Mouse (Mus musculus) testis, adult 2 months (tissue): ENCODE measurements around the gene Grip1.

Experiments
- CTCF ChIP-seq: fragments of 200-500 bp; IDR thresholded peaks from 2 replicates; pipeline ENCODE4 v1.5.1; 2012; ENCODE audit warnings: low read depth, mild to moderate bottlenecking, inconsistent platforms, low read length, moderate library complexity; ENCODE audit not compliant: control insufficient read depth, insufficient read depth, insufficient replicate concordance
- POLR2A ChIP-seq: fragments of 200-500 bp; IDR thresholded peaks from 2 replicates; pipeline ENCODE4 v1.6.1; 2012; ENCODE audit warnings: low read depth, mild to moderate bottlenecking, inconsistent platforms, low read length, moderate library complexity; ENCODE audit not compliant: control insufficient read depth

- no peak for TF ChIP-seq POLR2A
- TF ChIP-seq CTCF: no peak
Measured at GRCm38 (mm10) chr10:119573134-119573533, 119.5 kb downstream of the Grip1 start.
